Mouse (Mus musculus) ES-E14 (cell line): ENCODE results near the gene Upk3a.

Experiments
- HCFC1 ChIP-seq: IDR thresholded peaks from 2 replicates; pipeline ENCODE4 v1.6.1; 2012; ENCODE audit warnings: low read length, inconsistent platforms, borderline replicate concordance; ENCODE audit not compliant: insufficient read depth
- ZC3H11A ChIP-seq: IDR thresholded peaks from 2 replicates; pipeline ENCODE4 v1.6.1; 2012; ENCODE audit warnings: low read depth, mild to moderate bottlenecking, inconsistent platforms, low read length, borderline replicate concordance
- ZNF384 ChIP-seq: IDR thresholded peaks from 2 replicates; pipeline ENCODE4 v1.6.1; 2012; ENCODE audit warnings: low read depth, low read length, inconsistent platforms

DNA sequence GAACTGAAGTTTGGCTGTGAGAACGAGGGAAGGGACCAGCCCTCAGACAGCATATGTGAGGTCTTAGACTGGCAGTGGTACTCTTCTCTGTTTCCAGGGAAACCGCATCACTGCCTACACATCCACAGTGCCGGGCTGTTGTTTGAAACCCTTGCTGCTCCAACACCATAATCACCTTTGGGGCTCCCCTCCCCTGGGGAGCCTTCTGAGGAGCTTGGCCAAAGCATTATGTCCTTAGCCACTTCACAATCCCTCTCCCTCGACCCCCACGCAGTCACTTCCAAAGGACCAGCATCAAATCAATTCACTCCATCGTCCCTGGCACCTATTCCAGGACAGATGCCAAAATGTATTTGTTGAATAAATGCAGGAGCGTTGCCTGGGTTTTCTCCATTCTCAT lies 27.2 kb upstream of the Upk3a start:
- no peak for TF ChIP-seq HCFC1
- TF ChIP-seq ZC3H11A, result no peak
- TF ChIP-seq ZNF384, result no peak
